Mouse (Mus musculus) heart, postnatal 0 days (tissue): ENCODE data around the gene Prpsap1. TPM values are rescaled to one million over a fixed set of nuclear protein-coding genes. Genes with fewer than 3 reads are reported as not detected.

Experiments used
- ATAC-seq: fragments of 200-750 bp; cut with Nextera tagmentation; 2 replicates; pipeline ENCODE4 v1.8.0; 2017; ENCODE audit warnings: low read depth, moderate number of reproducible peaks, moderate library complexity; ENCODE audit not compliant: insufficient read depth
- DNase-seq: peaks from one replicate; pipeline ENCODE4 v3.0.0-alpha.2; 2016; ENCODE audit warnings: low spot score
- H3K27ac ChIP-seq: fragments of 300-500 bp; sonication (generic); 2 replicates; pipeline ENCODE4 v1.5.1; 2014; ENCODE audit warnings: low read depth, mild to moderate bottlenecking
- H3K27me3 ChIP-seq: fragments of 300-500 bp; sonication (generic); 2 replicates; pipeline ENCODE4 v1.6.1; 2014; ENCODE audit warnings: low read length, mixed read lengths; ENCODE audit not compliant: control insufficient read depth, insufficient read depth
- H3K36me3 ChIP-seq: fragments of 300-500 bp; sonication (generic); replicated peaks from 2 replicates; pipeline ENCODE4 v1.6.1; 2014; ENCODE audit warnings: low read length, mixed read lengths; ENCODE audit not compliant: control insufficient read depth, insufficient read depth
- H3K4me1 ChIP-seq: fragments of 300-500 bp; sonication (generic); 2 replicates; pipeline ENCODE4 v1.6.1; 2014; ENCODE audit warnings: antibody characterized with exemption; ENCODE audit not compliant: control insufficient read depth, insufficient read depth
- H3K4me2 ChIP-seq: fragments of 300-500 bp; sonication (generic); 2 replicates; pipeline ENCODE4 v1.6.1; 2014; ENCODE audit warnings: low read depth, mild to moderate bottlenecking, low read length, moderate library complexity
- H3K4me3 ChIP-seq: fragments of 300-500 bp; sonication (generic); 2 replicates; pipeline ENCODE4 v1.5.1; 2014; ENCODE audit warnings: low read depth, low read length
- H3K9ac ChIP-seq: fragments of 300-500 bp; sonication (generic); replicated peaks from 2 replicates; pipeline ENCODE4 v1.6.1; 2014; ENCODE audit warnings: low read depth, low read length, mixed read lengths
- H3K9me3 ChIP-seq: fragments of 300-500 bp; sonication (generic); replicated peaks from 2 replicates; pipeline ENCODE4 v1.6.1; 2016; ENCODE audit warnings: low read length; ENCODE audit not compliant: control insufficient read depth
- CTCF ChIP-seq: IDR thresholded peaks from 2 replicates; pipeline ENCODE4 v1.5.1; 2016; ENCODE audit warnings: antibody characterized with exemption, control low read depth, low read depth
- EP300 ChIP-seq: IDR thresholded peaks from 2 replicates; pipeline ENCODE4 v1.6.1; 2016; ENCODE audit warnings: antibody characterized with exemption, low read depth
- whole genome bisulfite sequencing: fragments of 180-500 bp; shearing (Covaris S2); extraction: QIAGEN DNeasy Blood & Tissue Kit; methylation state at CpG from one replicate; pipeline ENCODE4 v1.1.7; 2014; 5-methylcytosine and 5-hydroxymethylcytosine counted together
- polyA plus RNA-seq: library from polyadenylated mRNA; unstranded; fragments of >200 nt; fragmentation: Nextera tagmentation; extraction: Ambion mirVana; gene quantifications from 2 replicates; pipeline ENCODE4 v1.2.1, GENCODE M21; 2015
- total RNA-seq: library from RNA; depleted of rRNA; stranded (reverse); fragments of >200 nt; gene quantifications from 2 replicates; pipeline ENCODE4 v1.2.3, GENCODE M21; 2014; ENCODE audit warnings: low replicate concordance

Gene Prpsap1
- total and polyA plus RNA-seq, 2 experiments from 2014 or later: 43.3 to 59.2 TPM

- DNase-seq: no peak
These were observed 12.3 kb upstream of the Prpsap1 start for GRCm38 (mm10) chr11:116506151-116506875.

GRCm38 (mm10) chr11:116505573-116505972 lies 11.6 kb upstream of the Prpsap1 start:
- WGBS: 71% methylated on average over 5 of the region's 5 CpGs
- Histone ChIP-seq H3K9ac (no peak overlapping the region), H3K27ac (no peak overlapping the region), H3K4me1 (no peaks in the 10 kb centered on the region), H3K36me3 (no peaks in the 10 kb centered on the region), H3K4me2 (no peak overlapping the region), H3K27me3 (no peaks in the 10 kb centered on the region), H3K4me3 (no peak overlapping the region), H3K9me3 (no peaks in the 10 kb centered on the region)
- ATAC-seq: no peak
- no peak for DNase-seq
- TF ChIP-seq EP300 (no peak), CTCF (no peak)

More at GRCm38 (mm10) chr11:116506151-116506875, 12.3 kb upstream of the Prpsap1 start:
- no peaks in the 10 kb centered on the region for H3K4me1 ChIP-seq
- H3K4me3 ChIP-seq: no peak overlapping the region
- WGBS: 76% methylated on average over 17 of the region's 17 CpGs
- ATAC-seq: no peak
- H3K9ac ChIP-seq: no peak overlapping the region
- H3K4me2 ChIP-seq: no peak overlapping the region
- H3K9me3 ChIP-seq: no peaks in the 10 kb centered on the region
- no peak for TF ChIP-seq EP300
- no peak for TF ChIP-seq CTCF
- no peak overlapping the region for H3K27ac ChIP-seq
- H3K36me3 ChIP-seq: no peaks in the 10 kb centered on the region
- H3K27me3 ChIP-seq: no peaks in the 10 kb centered on the region

- Histone ChIP-seq H3K27me3 (no peaks in the 10 kb centered on the region), H3K36me3 (no peaks in the 10 kb centered on the region), H3K4me2 (no peak overlapping the region), H3K4me3 (no peak overlapping the region), H3K4me1 (no peaks in the 10 kb centered on the region), H3K27ac (no peak overlapping the region), H3K9ac (no peak overlapping the region), H3K9me3 (no peaks in the 10 kb centered on the region)
- TF ChIP-seq CTCF: no peak
- no peak for TF ChIP-seq EP300
- WGBS: 58% methylated on average over 17 of the region's 17 CpGs
- ATAC-seq (peak; percentile 32; the same call in 1 of the 2 replicates), DNase-seq (peak; percentile 12)
These were observed 10.5 kb upstream of the Prpsap1 start for GRCm38 (mm10) chr11:116504516-116504915.

GRCm38 (mm10) chr11:116501005-116501746 lies 7.2 kb upstream of the Prpsap1 start:
- Histone ChIP-seq H3K9ac (no peak overlapping the region), H3K4me1 (peaks cover 3% of the 10 kb centered on the region; the same call in 1 of the 2 replicates), H3K4me3 (no peak overlapping the region), H3K9me3 (no peaks in the 10 kb centered on the region), H3K27ac (no peak overlapping the region), H3K4me2 (no peak overlapping the region), H3K27me3 (no peaks in the 10 kb centered on the region), H3K36me3 (no peaks in the 10 kb centered on the region)
- DNase-seq (peak; percentile 73), ATAC-seq (peak; percentile 57; the same call in 1 of the 2 replicates)
- peak; percentile 73 for TF ChIP-seq CTCF
- no peak for TF ChIP-seq EP300
- WGBS: 21% methylated on average over 7 of the region's 7 CpGs

GRCm38 (mm10) chr11:116499018-116499417 lies 5.0 kb upstream of the Prpsap1 start:
- no peaks in the 10 kb centered on the region for H3K27me3 ChIP-seq
- H3K36me3 ChIP-seq: no peaks in the 10 kb centered on the region
- ATAC-seq (no peak), DNase-seq (no peak)
- no peak overlapping the region for H3K27ac ChIP-seq
- TF ChIP-seq EP300 (no peak), CTCF (no peak)
- H3K9ac ChIP-seq: no peak overlapping the region
- H3K4me2 ChIP-seq: no peak overlapping the region; the same call in 1 of the 2 replicates
- H3K4me1 ChIP-seq: peaks cover 3% of the 10 kb centered on the region; the same call in 1 of the 2 replicates
- H3K4me3 ChIP-seq: no peak overlapping the region
- no peaks in the 10 kb centered on the region for H3K9me3 ChIP-seq
- WGBS: 44% methylated on average over 6 of the region's 6 CpGs
